Mouse (Mus musculus) retina, postnatal 1 day (tissue): ENCODE results near the gene 1700012B07Rik.
A peak's percentile ranks its signal among the peaks of the same experiment; 100 is the strongest.

Source experiments
- DNase-seq: peaks from one replicate; pipeline ENCODE4 v3.0.0-alpha.2; 2012

1700012B07Rik gene

GRCm38 (mm10) chr11:109845601-109846000 is 17.8 kb upstream of the 1700012B07Rik start:
- DNase-seq, result no peak

DNA sequence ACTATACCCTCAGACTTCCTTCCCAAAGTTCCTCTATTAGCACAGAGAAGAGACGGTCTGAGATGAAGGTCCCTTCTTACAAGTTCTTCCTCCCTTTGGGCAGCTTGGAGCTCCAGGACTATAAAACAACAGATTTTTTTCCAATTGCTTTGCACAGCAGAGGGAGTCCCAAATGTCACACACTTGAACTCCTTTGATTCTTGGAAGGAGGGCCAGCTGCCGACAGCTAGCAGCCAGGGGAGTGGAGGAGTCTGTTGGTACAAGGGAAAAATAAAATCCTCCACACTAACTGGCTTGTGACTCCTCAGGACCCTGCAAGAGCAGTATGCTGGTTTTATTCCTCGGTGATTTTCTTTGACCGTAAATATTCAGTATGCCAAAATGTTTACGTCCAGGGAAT is 16.6 kb upstream of the 1700012B07Rik start:
- DNase-seq, result no peak

DNA sequence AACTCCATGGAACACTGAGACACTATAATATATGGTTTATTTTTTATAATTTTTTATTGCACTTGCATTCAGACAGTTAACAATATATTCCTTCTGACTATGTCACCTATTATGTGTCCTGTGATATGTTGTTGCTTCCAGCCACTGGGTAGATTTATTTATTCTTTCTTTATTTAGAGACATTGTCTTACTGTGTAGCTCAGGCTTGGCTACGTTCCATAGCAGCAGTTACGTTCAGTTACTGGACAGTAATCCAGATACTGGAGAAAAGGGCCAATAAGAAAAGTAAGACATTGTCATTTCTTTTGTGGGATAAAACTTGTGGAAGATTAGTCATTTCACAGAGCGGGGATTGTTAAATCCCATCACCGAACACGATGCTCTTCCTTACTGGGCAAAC is 2.5 kb upstream of the 1700012B07Rik start:
- no peak for DNase-seq

- no peak for DNase-seq
Measured at GRCm38 (mm10) chr11:109822280-109822679, 5.6 kb downstream of the 1700012B07Rik start.

DNA sequence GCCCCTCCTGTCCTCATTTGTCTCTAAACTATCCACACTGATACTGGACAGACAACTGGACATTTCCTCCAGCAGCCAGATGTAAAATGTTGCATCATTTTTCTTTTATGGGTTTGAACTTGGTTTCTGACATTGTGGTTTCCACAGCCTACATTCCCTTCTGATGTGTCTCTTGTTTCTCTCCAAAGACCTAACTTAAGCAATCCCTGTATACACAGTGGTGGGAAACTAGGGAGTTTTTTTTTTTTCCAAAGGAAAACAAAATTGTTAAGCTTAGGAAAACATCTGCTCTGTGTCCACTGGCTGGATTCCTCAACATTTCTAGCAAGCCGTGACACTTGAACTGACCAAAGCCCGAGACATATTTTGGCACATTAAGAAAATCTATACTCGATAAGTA is 10.4 kb downstream of the 1700012B07Rik start:
- no peak for DNase-seq

- DNase-seq, result no peak
Measured at GRCm38 (mm10) chr11:109816911-109817310, 10.9 kb downstream of the 1700012B07Rik start.

GRCm38 (mm10) chr11:109811721-109812120 is 16.1 kb downstream of the 1700012B07Rik start:
- DNase-seq, result no peak

DNA sequence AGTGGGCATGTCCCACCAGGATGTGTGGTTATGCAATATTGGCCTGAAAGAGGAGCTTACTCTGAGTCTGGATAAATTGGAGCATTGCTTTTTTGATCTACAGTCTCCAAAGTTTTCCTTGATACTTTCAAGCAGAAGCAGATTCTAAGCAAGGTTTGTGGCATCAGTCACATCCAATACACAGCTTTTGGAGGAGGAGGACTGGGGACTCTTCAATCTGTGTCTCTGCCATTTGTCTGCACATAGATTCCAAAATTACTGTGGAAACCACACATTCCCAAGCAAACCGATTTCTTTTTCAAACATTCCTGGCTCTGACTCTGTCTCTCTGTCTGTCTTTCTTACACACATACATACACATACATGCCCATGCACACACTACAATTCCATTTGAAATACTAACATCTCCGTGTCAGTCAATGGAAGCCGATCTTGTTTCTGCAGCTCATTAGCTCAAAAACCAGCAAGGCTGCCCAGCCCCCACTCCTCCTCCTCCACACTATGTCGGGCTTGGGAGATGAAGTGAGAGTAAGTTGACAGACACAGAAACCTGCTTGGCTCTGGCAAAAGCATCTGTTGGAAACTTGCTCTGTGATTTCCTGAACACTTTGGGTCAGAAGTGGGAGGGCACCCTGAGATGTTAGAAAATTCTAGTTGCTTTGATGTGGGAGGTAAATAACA is 18.5 kb downstream of the 1700012B07Rik start:
- peak; percentile 9 for DNase-seq

GRCm38 (mm10) chr11:109801515-109801914 is 26.3 kb downstream of the 1700012B07Rik start:
- DNase-seq, result no peak

- no peak for DNase-seq
Measured at GRCm38 (mm10) chr11:109797531-109797930, 30.3 kb downstream of the 1700012B07Rik start.

DNA sequence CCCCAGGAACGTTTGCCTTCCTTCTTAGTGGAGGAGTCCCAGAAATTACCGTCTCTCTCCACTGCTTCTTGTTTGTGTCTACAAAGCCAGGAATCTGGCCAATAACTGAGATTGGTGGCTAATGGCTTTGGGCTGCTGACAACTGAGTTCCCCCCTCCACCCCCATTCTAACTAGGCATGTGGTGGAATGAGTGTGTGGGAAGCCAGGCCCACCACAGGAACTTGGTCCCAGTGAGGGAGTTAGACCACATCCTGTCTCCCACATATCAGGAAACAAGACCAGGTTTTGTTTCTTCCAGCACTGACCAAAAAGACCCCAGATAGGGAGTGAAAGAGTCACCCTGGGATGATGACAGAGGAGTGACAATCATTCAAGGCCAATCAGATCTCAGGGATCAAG is 32.3 kb downstream of the 1700012B07Rik start:
- no peak for DNase-seq

DNA sequence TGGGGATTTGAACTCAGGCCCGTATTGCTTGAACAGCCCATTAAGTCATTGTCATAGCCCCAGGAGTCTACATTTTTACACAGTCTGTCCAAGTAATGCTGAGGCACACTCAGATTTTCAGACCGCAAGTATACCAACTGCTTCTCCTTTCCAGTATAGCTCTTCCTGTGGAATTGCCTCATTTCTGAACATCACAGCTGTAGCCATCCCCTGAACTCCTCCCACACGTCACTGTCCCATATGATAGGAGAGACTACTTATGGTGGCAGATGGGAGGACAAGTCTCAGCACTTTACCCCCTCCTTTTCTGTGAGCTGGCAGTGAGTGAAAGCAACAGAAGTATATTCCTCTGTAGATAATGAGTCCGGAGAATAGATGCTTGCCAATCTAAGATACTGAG is 34.3 kb downstream of the 1700012B07Rik start:
- DNase-seq, result no peak

DNA sequence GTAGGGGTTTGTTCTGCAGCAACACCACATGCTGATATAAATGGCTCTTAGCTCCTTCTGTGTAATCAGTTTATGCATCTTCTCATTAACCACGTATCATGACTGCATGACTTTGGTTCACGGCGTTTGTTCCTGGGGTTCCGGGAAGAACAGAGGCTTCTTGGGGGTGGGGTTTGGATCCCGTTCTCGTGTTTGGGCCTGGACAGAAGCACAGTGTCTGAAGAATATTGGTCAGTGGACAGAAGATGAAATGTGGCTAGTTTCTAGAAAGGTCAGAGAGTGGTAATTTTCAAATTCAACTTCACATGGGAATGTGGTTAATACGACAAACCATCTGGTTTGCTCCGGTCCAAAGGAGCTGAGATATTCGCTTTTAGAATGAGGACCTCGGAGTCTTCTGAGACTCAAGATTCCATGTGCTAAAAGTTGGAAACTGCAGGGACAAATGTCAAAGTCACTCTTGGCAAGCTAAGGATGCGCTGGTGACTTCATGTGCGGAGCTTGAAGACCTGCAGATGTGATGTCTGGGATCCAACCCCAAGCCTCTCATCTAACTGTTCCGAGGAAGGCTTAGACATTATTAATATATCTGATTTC is 35.3 kb downstream of the 1700012B07Rik start:
- DNase-seq, result no peak

- no peak for DNase-seq
Measured at GRCm38 (mm10) chr11:109791965-109792364, 35.9 kb downstream of the 1700012B07Rik start.

DNA sequence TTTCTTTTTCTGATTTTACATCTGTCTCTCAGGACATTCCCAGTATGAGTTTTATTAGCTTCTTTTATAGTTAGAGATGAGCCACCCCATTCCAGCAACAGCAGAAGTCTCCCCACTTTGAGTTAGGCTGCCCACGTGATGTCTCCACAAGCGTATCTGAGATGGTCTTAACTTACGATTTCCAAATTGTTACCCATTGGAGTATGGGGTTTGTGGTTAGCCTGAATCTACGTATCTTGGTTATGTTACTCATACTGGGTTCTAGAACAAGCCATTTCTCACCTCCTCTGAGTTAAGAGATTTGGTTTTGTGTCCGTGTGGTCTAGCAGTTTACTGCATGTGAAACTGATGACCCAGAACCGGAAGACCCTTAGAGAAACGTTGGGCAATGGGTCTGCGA is 37.6 kb downstream of the 1700012B07Rik start:
- no peak for DNase-seq

DNA sequence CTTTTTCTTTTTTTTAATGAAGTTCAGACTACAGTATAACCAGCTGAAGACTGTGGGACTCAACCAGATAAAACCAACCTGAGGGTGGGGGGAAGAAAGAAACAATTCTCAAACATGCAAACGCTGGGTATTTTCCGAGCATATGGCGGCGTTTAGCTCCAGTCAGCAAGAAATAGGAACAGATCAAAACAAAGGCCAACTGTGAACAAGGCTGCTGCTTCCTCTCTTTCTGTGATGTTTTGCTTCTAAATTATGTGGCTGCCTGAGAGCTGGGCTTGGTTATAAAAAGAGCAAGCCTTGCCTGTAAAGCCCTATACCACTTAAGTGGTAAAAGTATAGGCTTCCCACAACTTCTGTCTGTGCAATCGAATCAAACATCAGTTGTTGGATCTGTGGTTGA is 42.5 kb downstream of the 1700012B07Rik start:
- DNase-seq, result no peak

- no peak for DNase-seq
Measured at GRCm38 (mm10) chr11:109771381-109771780, 56.5 kb downstream of the 1700012B07Rik start.

- no peak for DNase-seq
Measured at GRCm38 (mm10) chr11:109770185-109770584, 57.7 kb downstream of the 1700012B07Rik start.

DNA sequence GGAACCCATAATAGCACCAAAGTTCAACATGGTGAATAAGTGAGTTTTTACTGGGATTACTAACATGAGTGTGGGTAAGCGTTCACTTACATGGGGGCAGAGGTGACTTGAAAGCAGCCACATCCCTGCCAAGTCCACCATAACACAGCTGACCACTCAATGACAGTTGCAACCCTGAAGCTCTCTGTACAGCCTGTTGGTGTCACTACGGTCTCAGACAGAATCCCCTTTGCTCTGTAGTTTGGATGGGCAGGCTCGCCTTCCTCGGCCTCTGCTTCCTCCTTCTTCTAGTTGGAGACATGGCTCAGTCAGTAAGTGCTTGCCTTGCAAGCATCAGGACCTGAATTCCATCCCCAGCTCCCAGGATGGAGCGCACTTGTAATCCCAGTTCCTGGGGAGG is 58.8 kb downstream of the 1700012B07Rik start:
- no peak for DNase-seq

DNA sequence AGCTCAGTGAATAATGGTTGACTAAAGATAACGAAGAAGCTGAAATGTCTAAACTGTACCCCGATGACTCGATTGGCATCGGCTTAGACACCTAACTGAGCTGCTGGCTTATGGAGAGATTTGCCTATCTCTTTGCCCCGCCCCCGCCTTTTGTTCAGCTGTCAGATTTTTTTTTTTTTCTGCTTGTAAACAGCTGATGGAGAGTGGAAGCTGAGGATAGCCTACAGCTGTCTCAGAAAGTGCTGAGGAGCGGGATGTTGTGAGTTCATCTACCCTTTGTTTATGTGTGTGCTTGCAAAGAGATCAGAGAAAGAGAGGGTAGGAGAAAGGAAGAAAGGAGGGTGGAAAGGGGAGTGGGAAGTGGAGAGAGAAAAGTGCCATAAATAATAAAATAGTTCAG is 67.8 kb downstream of the 1700012B07Rik start:
- peak; percentile 18 for DNase-seq

DNA sequence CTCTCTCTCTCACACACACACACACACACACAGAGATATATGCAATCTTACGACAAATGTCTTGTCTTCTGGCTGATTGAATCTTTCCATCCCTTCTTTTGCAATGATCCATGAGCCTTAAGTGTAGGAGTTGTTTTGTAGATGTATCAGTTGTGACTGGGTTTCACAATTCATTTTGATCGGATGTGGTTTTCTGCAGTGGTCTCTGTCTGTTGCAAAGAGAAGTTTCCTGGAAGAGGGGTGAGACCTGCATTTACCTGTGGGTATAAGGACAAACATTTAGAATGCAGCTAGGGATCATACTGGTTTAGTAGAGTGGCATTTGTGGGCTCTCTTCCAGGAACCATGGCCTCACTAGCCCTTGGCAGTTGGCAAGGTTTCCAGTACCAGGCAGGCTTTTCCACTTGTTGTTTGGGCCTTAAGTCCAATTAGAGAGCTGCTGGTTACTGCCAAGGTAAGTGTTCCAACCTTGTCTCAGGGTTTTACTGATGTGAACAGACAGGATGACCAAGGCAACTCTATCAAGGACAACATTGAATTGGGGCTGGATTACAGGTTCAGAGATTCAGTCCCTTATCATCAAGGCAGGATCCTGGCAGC is 69.1 kb downstream of the 1700012B07Rik start:
- no peak for DNase-seq

GRCm38 (mm10) chr11:109754105-109754602 is 73.7 kb downstream of the 1700012B07Rik start:
- no peak for DNase-seq

DNA sequence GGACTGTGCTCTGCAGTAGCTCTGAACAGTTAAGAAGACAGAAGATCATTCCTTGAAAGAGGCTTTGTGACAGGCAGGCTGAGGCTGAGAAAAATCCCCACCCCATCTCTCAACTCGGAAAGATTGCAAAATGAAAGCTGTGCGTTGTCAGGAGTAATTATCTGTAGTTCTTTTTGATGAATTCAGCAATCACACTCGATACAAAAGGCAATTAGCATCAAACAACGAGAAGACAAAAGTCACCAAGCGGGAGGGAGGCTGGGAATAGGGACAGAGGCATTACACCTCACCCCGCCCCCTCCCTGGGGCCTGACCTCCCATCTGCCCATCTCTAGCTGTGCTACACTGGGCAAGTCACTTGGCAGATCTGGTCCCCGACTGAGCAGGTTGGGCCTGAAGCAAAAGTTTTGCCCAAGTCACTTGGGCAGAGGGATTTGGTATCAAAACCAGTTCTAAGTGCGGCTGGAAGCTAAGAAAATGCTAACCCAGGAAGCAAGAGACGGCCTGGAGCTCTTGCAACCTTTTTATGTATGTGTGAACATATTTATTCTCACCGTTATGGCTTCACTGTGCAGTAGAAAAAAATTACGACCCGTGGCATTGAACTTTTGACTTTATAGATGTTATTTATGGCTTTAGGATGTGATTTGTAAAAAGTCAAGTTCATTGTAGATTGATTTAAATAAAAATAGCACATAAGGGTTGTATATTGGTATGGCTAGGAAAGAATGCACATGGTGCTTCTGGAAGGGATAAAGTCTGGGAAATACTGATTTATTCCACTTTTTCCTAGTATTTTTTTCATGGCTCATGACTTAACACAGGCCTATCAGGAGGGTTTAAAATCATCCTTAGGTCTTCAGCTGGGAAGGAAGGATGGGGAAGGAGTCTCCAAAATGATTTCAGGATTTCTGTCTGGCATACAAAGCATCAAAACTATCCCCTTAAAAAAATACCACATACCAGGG is 75.9 kb downstream of the 1700012B07Rik start:
- DNase-seq, result peak; percentile 74
